Mouse (Mus musculus): ENCODE data around the gene Gpi1.
A peak's percentile ranks its signal among the peaks of the same experiment; 100 is the strongest.
"Not testable (repeated sequence)": the region's sequence is repeated elsewhere in the genome, so short reads cannot be mapped to it uniquely, and the experiment has no call there.

Gpi1 gene

GRCm38 (mm10) chr7:34229153-34229552 lies 983 bp downstream of the Gpi1 start:
- DNase-seq = no peak

- no peak for DNase-seq
Measured at GRCm38 (mm10) chr7:34228641-34229040, 1.5 kb downstream of the Gpi1 start.

- DNase-seq = no peak
Measured at GRCm38 (mm10) chr7:34226846-34227245, 3.3 kb downstream of the Gpi1 start.

- peak; percentile 58 for DNase-seq
Measured at GRCm38 (mm10) chr7:34226086-34226485, 4.0 kb downstream of the Gpi1 start.

- no peak for DNase-seq
Measured at GRCm38 (mm10) chr7:34224308-34224707, 5.8 kb downstream of the Gpi1 start.

GRCm38 (mm10) chr7:34222340-34222739 lies 7.8 kb downstream of the Gpi1 start:
- no peak for DNase-seq

GRCm38 (mm10) chr7:34221594-34222250 lies 8.4 kb downstream of the Gpi1 start:
- DNase-seq = no peak

- DNase-seq = no peak
Measured at GRCm38 (mm10) chr7:34218496-34218895, 11.6 kb downstream of the Gpi1 start.

GRCm38 (mm10) chr7:34216474-34216873 lies 13.7 kb downstream of the Gpi1 start:
- DNase-seq = no peak

- DNase-seq = no peak
Measured at GRCm38 (mm10) chr7:34215481-34215880, 14.7 kb downstream of the Gpi1 start.

- no peak for DNase-seq
Measured at GRCm38 (mm10) chr7:34214644-34215043, 15.5 kb downstream of the Gpi1 start.

- DNase-seq = no peak
Measured at GRCm38 (mm10) chr7:34213281-34213680, 16.9 kb downstream of the Gpi1 start.

- no peak for DNase-seq
Measured at GRCm38 (mm10) chr7:34208027-34208745, 21.9 kb downstream of the Gpi1 start.

GRCm38 (mm10) chr7:34206331-34206730 lies 23.8 kb downstream of the Gpi1 start:
- no peak for DNase-seq

- not testable (repeated sequence) for DNase-seq
Measured at GRCm38 (mm10) chr7:34202147-34202546, 28.0 kb downstream of the Gpi1 start.

GRCm38 (mm10) chr7:34200829-34201228 lies 29.3 kb downstream of the Gpi1 start:
- no peak for DNase-seq

- DNase-seq = no peak
Measured at GRCm38 (mm10) chr7:34198346-34198745, 31.8 kb downstream of the Gpi1 start.

- peak; percentile 92 for DNase-seq
Measured at GRCm38 (mm10) chr7:34196132-34197128, 33.7 kb downstream of the Gpi1 start, which contains the start of gene Pdcd2l. Gene Pdcd2l (minus strand): TSS chr7:34196661.

GRCm38 (mm10) chr7:34195632-34196031 lies 34.5 kb downstream of the Gpi1 start:
- DNase-seq = no peak

GRCm38 (mm10) chr7:34192825-34193224 lies 37.3 kb downstream of the Gpi1 start:
- no peak for DNase-seq

GRCm38 (mm10) chr7:34189376-34189989 lies 40.7 kb downstream of the Gpi1 start:
- DNase-seq = no peak

- no peak for DNase-seq
Measured at GRCm38 (mm10) chr7:34183794-34184193, 46.3 kb downstream of the Gpi1 start.

GRCm38 (mm10) chr7:34183356-34183755 lies 46.8 kb downstream of the Gpi1 start:
- no peak for DNase-seq
